Mouse (Mus musculus) kidney, postnatal 0 days (tissue): Measurements from ENCODE around the gene Dnaja2. TPM values are rescaled to one million over a fixed set of nuclear protein-coding genes. Genes with fewer than 3 reads are reported as not detected.

Source experiments
- ATAC-seq: fragments of 200-750 bp; cut with Nextera tagmentation; replicated peaks from 2 replicates; pipeline ENCODE4 v1.8.0; 2017; ENCODE audit warnings: low read depth, moderate number of reproducible peaks, moderate TSS enrichment, moderate library complexity; ENCODE audit not compliant: low FRiP score
- DNase-seq: peaks from one replicate; pipeline ENCODE4 v3.0.0-alpha.2; 2016; ENCODE audit warnings: low spot score
- H3K27ac ChIP-seq: fragments of 300-500 bp; sonication (generic); 2 replicates; pipeline ENCODE4 v1.5.1; 2014; ENCODE audit warnings: mild to moderate bottlenecking
- H3K27me3 ChIP-seq: fragments of 300-500 bp; sonication (generic); 2 replicates; pipeline ENCODE4 v1.6.1; 2014; ENCODE audit warnings: low read length, mixed read lengths; ENCODE audit not compliant: insufficient read depth
- H3K36me3 ChIP-seq: fragments of 300-500 bp; sonication (generic); 2 replicates; pipeline ENCODE4 v1.6.1; 2014; ENCODE audit warnings: low read length, mixed read lengths; ENCODE audit not compliant: insufficient read depth
- H3K4me1 ChIP-seq: fragments of 300-500 bp; sonication (generic); replicated peaks from 2 replicates; pipeline ENCODE4 v1.6.1; 2014; ENCODE audit warnings: antibody characterized with exemption, low read length, mixed read lengths; ENCODE audit not compliant: insufficient read depth
- H3K4me2 ChIP-seq: fragments of 300-500 bp; sonication (generic); 2 replicates; pipeline ENCODE4 v1.6.1; 2014; ENCODE audit warnings: mild to moderate bottlenecking, low read length, moderate library complexity, mixed read lengths
- H3K4me3 ChIP-seq: fragments of 300-500 bp; sonication (generic); replicated peaks from 2 replicates; pipeline ENCODE4 v1.5.1; 2014; ENCODE audit warnings: low read depth, low read length
- H3K9ac ChIP-seq: fragments of 300-500 bp; sonication (generic); 2 replicates; pipeline ENCODE4 v1.6.1; 2014; ENCODE audit warnings: low read depth, low read length
- H3K9me3 ChIP-seq: fragments of 300-500 bp; sonication (generic); replicated peaks from 2 replicates; pipeline ENCODE4 v1.6.1; 2016; ENCODE audit warnings: low read length, inconsistent platforms, mixed read lengths
- CTCF ChIP-seq: IDR thresholded peaks from 2 replicates; pipeline ENCODE4 v1.5.1; 2016; ENCODE audit warnings: antibody characterized with exemption, low read depth, mild to moderate bottlenecking, moderate library complexity
- WGBS: fragments of 180-500 bp; shearing (Covaris S2); extraction: QIAGEN DNeasy Blood & Tissue Kit; methylation state at CpG from one replicate; pipeline ENCODE4 v1.1.7; 2014; 5-methylcytosine and 5-hydroxymethylcytosine counted together
- polyA plus RNA-seq: library from polyadenylated mRNA; unstranded; fragments of >200 nt; fragmentation: Nextera tagmentation; extraction: Ambion mirVana; gene quantifications from 2 replicates; pipeline ENCODE4 v1.2.1, GENCODE M21; 2015

Gene Dnaja2
- polyA plus RNA-seq, 1 experiment from 2014 or later = 143 TPM

- H3K27ac ChIP-seq = no peak overlapping the region
- H3K4me3 ChIP-seq = no peak overlapping the region
- H3K4me1 ChIP-seq = no peaks in the 10 kb centered on the region
- DNase-seq (no peak), ATAC-seq (no peak)
- TF ChIP-seq CTCF = no peak; the same call in 1 of the 2 replicates
- WGBS = 79% methylated on average over 4 of the region's 4 CpGs
- peaks cover 10% of the 10 kb centered on the region; the same call in 1 of the 2 replicates for H3K36me3 ChIP-seq
- no peaks in the 10 kb centered on the region for H3K27me3 ChIP-seq
- H3K9ac ChIP-seq = no peak overlapping the region
- H3K9me3 ChIP-seq = no peaks in the 10 kb centered on the region
- no peak overlapping the region for H3K4me2 ChIP-seq
Observed at GRCm38 (mm10) chr8:85508661-85509060, 46.5 kb downstream of the Dnaja2 start.

DNA sequence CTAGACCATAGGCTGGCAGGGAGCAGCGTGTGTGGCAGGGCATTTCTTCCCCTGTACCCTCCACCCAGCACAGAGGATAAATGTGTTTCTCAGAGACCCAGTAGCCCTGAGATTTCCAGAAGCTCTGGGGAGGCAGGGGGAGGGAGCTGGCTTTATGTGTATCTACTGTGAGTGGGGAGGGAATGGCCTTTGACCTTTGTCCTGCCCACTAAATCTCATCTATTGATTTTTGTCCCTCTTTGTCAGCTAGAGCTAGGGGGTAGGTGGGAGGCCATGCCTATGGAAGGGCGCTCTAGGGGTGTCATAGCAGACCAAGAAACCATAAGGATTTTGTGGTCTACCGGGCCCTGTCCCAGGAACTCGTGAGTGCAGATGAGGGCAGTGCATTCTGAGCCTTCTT, 48.5 kb downstream of the Dnaja2 start:
- Histone ChIP-seq H3K36me3 (peaks cover 10% of the 10 kb centered on the region; the same call in 1 of the 2 replicates), H3K27ac (no peak overlapping the region), H3K27me3 (no peaks in the 10 kb centered on the region), H3K4me2 (no peak overlapping the region), H3K4me3 (no peak overlapping the region), H3K9me3 (no peaks in the 10 kb centered on the region), H3K4me1 (no peaks in the 10 kb centered on the region), H3K9ac (no peak overlapping the region)
- TF ChIP-seq CTCF = no peak
- DNase-seq (no peak), ATAC-seq (no peak)
- 77% methylated on average over 4 of the region's 4 CpGs for WGBS

- Histone ChIP-seq H3K9ac (no peak overlapping the region), H3K27me3 (no peaks in the 10 kb centered on the region), H3K9me3 (no peaks in the 10 kb centered on the region), H3K4me1 (no peaks in the 10 kb centered on the region), H3K4me2 (no peak overlapping the region), H3K36me3 (peaks cover 10% of the 10 kb centered on the region; the same call in 1 of the 2 replicates), H3K27ac (no peak overlapping the region), H3K4me3 (no peak overlapping the region)
- ATAC-seq (no peak), DNase-seq (no peak)
- 89% methylated on average over 6 of the region's 6 CpGs for WGBS
- TF ChIP-seq CTCF = no peak
Observed at GRCm38 (mm10) chr8:85504704-85505103, 50.4 kb downstream of the Dnaja2 start.

DNA sequence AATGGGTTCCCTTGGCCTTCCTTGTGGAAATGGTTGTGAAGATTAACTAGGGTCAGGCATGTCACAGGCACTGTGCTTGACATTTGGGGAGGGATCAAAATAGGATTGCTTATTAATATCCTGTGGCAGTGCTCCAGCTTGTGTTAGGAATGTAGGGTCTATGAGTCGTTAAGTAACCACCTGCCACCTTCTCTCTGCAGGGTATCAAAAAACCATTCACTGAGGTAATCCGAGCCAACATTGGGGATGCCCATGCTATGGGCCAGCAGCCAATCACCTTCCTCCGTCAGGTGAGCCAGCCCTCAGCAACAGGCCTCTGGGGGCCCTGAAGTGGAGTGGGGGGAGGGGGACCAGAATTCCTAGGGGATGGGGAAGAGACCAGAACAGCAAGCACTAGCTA, 52.1 kb downstream of the Dnaja2 start:
- Histone ChIP-seq H3K27ac (no peak overlapping the region), H3K4me2 (no peak overlapping the region), H3K9ac (no peak overlapping the region), H3K4me3 (no peak overlapping the region), H3K36me3 (0 out of 2 replicates have a peak, but pooled peaks cover 2% of the 10 kb centered on the region), H3K4me1 (no peaks in the 10 kb centered on the region), H3K27me3 (no peaks in the 10 kb centered on the region), H3K9me3 (no peaks in the 10 kb centered on the region)
- no peak for DNase-seq
- WGBS = 65% methylated on average over 3 of the region's 3 CpGs
- no peak for ATAC-seq
- no peak for TF ChIP-seq CTCF

GRCm38 (mm10) chr8:85502381-85502780, 52.8 kb downstream of the Dnaja2 start:
- WGBS = 80% methylated on average over 2 of the region's 2 CpGs
- H3K27me3 ChIP-seq = no peaks in the 10 kb centered on the region
- no peak for ATAC-seq
- H3K4me3 ChIP-seq = no peak overlapping the region
- no peak for TF ChIP-seq CTCF
- H3K27ac ChIP-seq = no peak overlapping the region
- no peak for DNase-seq
- H3K9ac ChIP-seq = no peak overlapping the region
- no peaks in the 10 kb centered on the region for H3K9me3 ChIP-seq
- H3K36me3 ChIP-seq = 0 out of 2 replicates have a peak, but pooled peaks cover 2% of the 10 kb centered on the region
- H3K4me1 ChIP-seq = no peaks in the 10 kb centered on the region
- no peak overlapping the region for H3K4me2 ChIP-seq

GRCm38 (mm10) chr8:85500955-85501685, 54.0 kb downstream of the Dnaja2 start:
- ATAC-seq = no peak

More at GRCm38 (mm10) chr8:85500955-85501685, 54.0 kb downstream of the Dnaja2 start:
- no peak overlapping the region for H3K9ac ChIP-seq
- 78% methylated on average over 11 of the region's 11 CpGs for WGBS
- TF ChIP-seq CTCF = no peak
- no peaks in the 10 kb centered on the region for H3K4me1 ChIP-seq
- no peak overlapping the region for H3K4me3 ChIP-seq
- DNase-seq = no peak
- no peaks in the 10 kb centered on the region for H3K9me3 ChIP-seq
- no peaks in the 10 kb centered on the region for H3K27me3 ChIP-seq
- H3K4me2 ChIP-seq = no peak overlapping the region
- H3K36me3 ChIP-seq = 0 out of 2 replicates have a peak, but pooled peaks cover 2% of the 10 kb centered on the region
- H3K27ac ChIP-seq = no peak overlapping the region
